Mouse (Mus musculus): Measurements from ENCODE around the gene Myo1d.

DNA sequence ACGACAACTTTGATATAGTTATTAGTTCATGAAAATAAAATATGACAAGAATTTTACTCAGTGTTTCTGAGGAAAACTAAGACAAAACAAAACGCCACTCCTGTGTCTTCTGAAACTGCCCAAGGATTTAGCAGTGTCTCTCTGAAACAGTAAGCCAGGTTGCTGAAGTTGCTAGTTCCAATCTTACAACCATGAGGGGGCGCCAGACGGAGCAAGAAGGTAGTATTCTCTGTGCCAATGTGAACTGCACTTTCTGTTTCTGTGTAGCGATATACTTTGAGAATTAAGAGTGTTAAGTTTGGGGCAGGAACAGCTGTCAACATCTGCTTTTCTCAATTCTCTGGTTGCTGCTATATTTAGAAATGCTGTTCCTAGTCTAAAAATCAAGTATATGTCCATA lies 165.4 kb downstream of the Myo1d start:
- TF ChIP-seq UBTF (IDR thresholded peaks at IDR 0.05; ENCODE audit: borderline replicate concordance, insufficient read depth, low read depth, low read length) (no peak), JUND (IDR thresholded peaks at IDR 0.05; ENCODE audit: low read depth, low read length) (no peak), MAFK (IDR thresholded peaks at IDR 0.05; ENCODE audit: borderline replicate concordance, low read depth, low read length) (no peak), USF1 (IDR thresholded peaks at IDR 0.05; ENCODE audit: low read depth, low read length) (no peak), POLR2A (IDR thresholded peaks at IDR 0.05; ENCODE audit: control insufficient read depth in 1 of 2, insufficient read depth in 1 of 2, low read depth in 1 of 2, low read length in 2 of 2, poor library complexity in 1 of 2) (no peak), CTCF (IDR thresholded peaks at IDR 0.05 in 2 of 3, conservative IDR thresholded peaks at IDR 0.05 in 1 of 3; ENCODE audit: control insufficient read depth in 1 of 3, insufficient read depth in 1 of 3, low read depth in 2 of 3, low read length in 3 of 3, poor library complexity in 1 of 3, severe bottlenecking in 1 of 3) (peak; percentile 71 to 80 (median 72)), POLR2AphosphoS2 (IDR thresholded peaks at IDR 0.05; ENCODE audit: low read length) (no peak), MYC (IDR thresholded peaks at IDR 0.05; ENCODE audit: low read depth, low read length) (no peak), SMC3 (IDR thresholded peaks at IDR 0.05; ENCODE audit: low read depth, low read length) (peak; percentile 71), ZNF384 (IDR thresholded peaks at IDR 0.05; ENCODE audit: low read depth, low read length) (no peak), ZC3H11A (IDR thresholded peaks at IDR 0.05; ENCODE audit: low read depth, low read length) (peak; percentile 40; the same call in 1 of the 2 replicates), MEF2A (IDR thresholded peaks at IDR 0.05; ENCODE audit: extremely low read depth, insufficient replicate concordance, low read depth, low read length, poor library complexity, severe bottlenecking) (no peak), ETS1 (IDR thresholded peaks at IDR 0.05; ENCODE audit: low read depth, low read length) (no peak)

All from MEL (cell line).